Mouse (Mus musculus): ENCODE data around the gene Trpm1. TPM values are rescaled to one million over a fixed set of nuclear protein-coding genes. Genes with fewer than 3 reads are reported as not detected.

Trpm1 gene
- polyA plus RNA-seq, 1 experiment from 2014 or later: 20.5 TPM

DNA sequence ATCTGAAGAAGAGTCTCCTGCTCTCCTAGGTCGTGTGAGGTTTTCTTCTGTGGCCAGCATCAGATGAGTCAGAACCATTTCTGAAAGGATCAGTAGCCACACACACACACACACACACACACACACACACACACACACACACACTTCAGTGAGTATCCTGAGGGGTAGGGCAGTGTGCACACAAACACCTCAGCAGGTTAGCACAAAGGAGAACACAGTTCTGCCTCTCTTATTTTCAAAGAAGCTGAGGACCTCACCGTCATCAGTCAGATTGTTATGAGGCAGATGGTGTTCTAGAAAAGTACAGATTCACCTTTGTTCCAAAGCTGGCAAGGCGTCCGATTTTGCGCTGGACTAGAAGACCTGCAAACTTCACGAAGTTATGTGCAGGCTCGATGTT is 156.6 kb downstream of the Trpm1 start:
- Histone ChIP-seq H3K9me3 (no peaks in the 10 kb centered on the region), H3K4me2 (replicated peaks) (no peak overlapping the region), H3K9ac (no peak overlapping the region), H3K27me3 (no peaks in the 10 kb centered on the region), H3K36me3 (peaks cover 8% of the 10 kb centered on the region; the same call in 1 of the 2 replicates), H3K27ac (no peak overlapping the region), H3K4me3 (no peak overlapping the region), H3K4me1 (no peaks in the 10 kb centered on the region)
- no peak for ATAC-seq (ENCODE audit: insufficient number of reproducible peaks, insufficient read depth, low FRiP score, low TSS enrichment)
- 86% methylated on average over 7 of the region's 7 CpGs for WGBS

DNA sequence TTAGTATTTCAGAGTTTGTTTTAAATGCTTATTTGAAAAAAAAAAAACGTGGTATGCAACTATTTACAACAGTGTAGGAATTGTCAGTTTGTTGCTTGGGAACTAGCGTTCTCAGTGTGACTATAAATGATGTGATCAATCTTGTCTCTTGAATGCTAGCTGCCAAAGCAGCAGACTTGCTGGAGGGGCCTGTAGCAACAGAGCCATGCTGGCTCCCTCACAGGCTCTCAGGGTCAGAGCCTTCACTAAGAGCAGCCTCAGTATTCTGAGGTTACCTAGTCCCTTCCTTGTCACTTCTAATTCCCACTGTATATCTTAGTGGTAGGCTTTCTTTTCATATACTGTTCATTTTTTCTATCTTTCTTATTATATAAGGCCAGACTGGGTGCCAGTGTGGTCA is 157.1 kb downstream of the Trpm1 start:
- peaks cover 10% of the 10 kb centered on the region; the same call in 1 of the 2 replicates for H3K36me3 ChIP-seq
- no peak for ATAC-seq (ENCODE audit: insufficient number of reproducible peaks, insufficient read depth, low FRiP score, low TSS enrichment)

DNA sequence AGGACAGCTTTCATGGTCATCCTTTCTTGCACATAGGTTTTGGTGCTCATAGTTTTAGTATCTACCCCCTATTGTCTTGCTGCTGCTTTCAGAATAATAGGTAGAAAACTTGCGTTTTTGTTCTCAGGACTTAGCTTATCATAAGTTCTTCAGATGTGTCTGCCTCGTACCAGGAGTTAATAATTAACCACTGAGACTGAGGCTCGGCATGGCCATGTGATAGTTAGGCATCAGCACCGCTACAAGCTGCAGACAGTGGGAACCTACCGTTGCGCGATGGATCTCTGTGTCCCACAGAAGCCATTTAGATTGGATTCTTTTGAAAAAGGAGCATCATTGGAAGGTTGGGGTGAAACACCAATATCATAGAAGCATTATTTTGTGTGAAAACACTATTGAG is 159.2 kb downstream of the Trpm1 start:
- no peak for ATAC-seq (ENCODE audit: insufficient number of reproducible peaks, insufficient read depth, low FRiP score, low TSS enrichment)
- Histone ChIP-seq H3K4me1 (no peaks in the 10 kb centered on the region), H3K4me2 (replicated peaks) (no peak overlapping the region), H3K9ac (no peak overlapping the region), H3K27me3 (no peaks in the 10 kb centered on the region), H3K9me3 (no peaks in the 10 kb centered on the region), H3K27ac (no peak overlapping the region), H3K4me3 (no peak overlapping the region), H3K36me3 (peaks cover 18% of the 10 kb centered on the region; the same call in 1 of the 2 replicates)
- 91% methylated on average over 7 of the region's 7 CpGs for WGBS

More for the DNA sequence above, 157.1 kb downstream of the Trpm1 start:
- H3K9me3 ChIP-seq: no peaks in the 10 kb centered on the region
- no peaks in the 10 kb centered on the region for H3K27me3 ChIP-seq
- H3K4me2 ChIP-seq (replicated peaks): no peak overlapping the region
- no peak overlapping the region for H3K4me3 ChIP-seq
- no peak overlapping the region for H3K27ac ChIP-seq
- 67% methylated on average over 2 of the region's 2 CpGs for WGBS
- no peak overlapping the region for H3K9ac ChIP-seq
- H3K4me1 ChIP-seq: no peaks in the 10 kb centered on the region

MicroRNAs within 50 kb of the gene (microRNA counts, 519-probe panel; counts per million panel counts)
- 2,367 counts per million, percentile 68 among the panel's probes with 10 or more counts for microRNA mmu-miR-211

Small RNA genes lying within 50 kb of the gene (microRNA-seq; reads per million reads assigned to microRNA genes)
- 679 reads per million, percentile 73 among the genes with 10 or more reads in this experiment for gene Mir211
- not detected for gene Mir6416

Other genes with a start within 250 kb of the Trpm1 start
- gene E030018B13Rik, start 237.0 kb upstream of the Trpm1 start, polyA plus RNA-seq (2016; fragmentation: Nextera tagmentation; extraction: Ambion mirVana): not detected in 2 replicates
- gene Klf13, start 214.9 kb upstream of the Trpm1 start, polyA plus RNA-seq (2016; fragmentation: Nextera tagmentation; extraction: Ambion mirVana): 21.3 and 21.4 TPM in 2 replicates
- gene Mtmr10, start 133.8 kb downstream of the Trpm1 start, polyA plus RNA-seq (2016; fragmentation: Nextera tagmentation; extraction: Ambion mirVana): 14.3 and 15.4 TPM in 2 replicates
- 10.9 and 12.0 TPM in 2 replicates for gene Fan1, start 220.3 kb downstream of the Trpm1 start, polyA plus RNA-seq (2016; fragmentation: Nextera tagmentation; extraction: Ambion mirVana)
- 44.8 and 52.1 TPM in 2 replicates for gene Mphosph10, start 238.4 kb downstream of the Trpm1 start, polyA plus RNA-seq (2016; fragmentation: Nextera tagmentation; extraction: Ambion mirVana)
- 48.7 and 53.7 TPM in 2 replicates for gene Mcee, start 238.8 kb downstream of the Trpm1 start, polyA plus RNA-seq (2016; fragmentation: Nextera tagmentation; extraction: Ambion mirVana)

Data from embryonic facial prominence, embryonic 12.5 days (tissue).